Mouse (Mus musculus): ENCODE results near the gene Iba57. TPM values are rescaled to one million over a fixed set of nuclear protein-coding genes. Genes with fewer than 3 reads are reported as not detected.
A peak's percentile ranks its signal among the peaks of the same experiment; 100 is the strongest.

Gene Iba57
- polyA plus RNA-seq, 1 experiment from 2014 or later: 5.5 TPM

GRCm38 (mm10) chr11:59192059-59192386 is 28.5 kb upstream of the Iba57 start, which contains the start of gene Guk1:
Guk1 (minus strand) TSS chr11:59192212.
- Histone ChIP-seq H3K27ac (replicated peaks) (peak within 1 kb of the TSS; percentile 96), H3K27me3 (ENCODE audit: control insufficient read depth, insufficient read depth, low read length) (no peaks in the 10 kb centered on the region), H3K36me3 (ENCODE audit: control insufficient read depth, insufficient read depth, low read length) (no peaks in the 10 kb centered on the region), H3K4me3 (ENCODE audit: low read depth, low read length) (peak within 1 kb of the TSS; percentile 63), H3K4me2 (replicated peaks; ENCODE audit: low read depth) (peak within 1 kb of the TSS; percentile 80), H3K4me1 (replicated peaks; ENCODE audit: control insufficient read depth, insufficient read depth) (peaks cover 2% of the 10 kb centered on the region; the same call in 1 of the 2 replicates), H3K9me3 (ENCODE audit: control insufficient read depth, low read length) (no peaks in the 10 kb centered on the region), H3K9ac (ENCODE audit: low read length) (peak within 1 kb of the TSS; percentile 80)
- DNase-seq (ENCODE audit: low spot score) (no peak), ATAC-seq (ENCODE audit: low FRiP score, low TSS enrichment) (no peak)
- TF ChIP-seq EP300 (optimal IDR thresholded peaks at IDR 0.05): no peak
- no peak for TF ChIP-seq CTCF (IDR thresholded peaks at IDR 0.05; ENCODE audit: low read depth)
- 4% methylated on average over 16 of the region's 16 CpGs for WGBS

- DNase-seq (ENCODE audit: low spot score): peak; percentile 96
- WGBS: under 1% methylated on average over 55 of the region's 59 CpGs
- Histone ChIP-seq H3K4me2 (replicated peaks; ENCODE audit: low read depth) (peak overlapping the region; percentile 80), H3K9me3 (ENCODE audit: control insufficient read depth, low read length) (no peaks in the 10 kb centered on the region), H3K36me3 (ENCODE audit: control insufficient read depth, insufficient read depth, low read length) (peaks cover 3% of the 10 kb centered on the region; the same call in 1 of the 2 replicates), H3K27me3 (ENCODE audit: control insufficient read depth, insufficient read depth, low read length) (no peaks in the 10 kb centered on the region), H3K9ac (ENCODE audit: low read length) (peak overlapping the region; percentile 80), H3K27ac (replicated peaks) (peak overlapping the region; percentile 96), H3K4me3 (ENCODE audit: low read depth, low read length) (peak overlapping the region; percentile 63), H3K4me1 (replicated peaks; ENCODE audit: control insufficient read depth, insufficient read depth) (peaks cover 2% of the 10 kb centered on the region; the same call in 1 of the 2 replicates)
- ATAC-seq (ENCODE audit: low FRiP score, low TSS enrichment): peak; percentile 93
- TF ChIP-seq CTCF (IDR thresholded peaks at IDR 0.05; ENCODE audit: low read depth) (0 out of 2 replicates have a peak, but pooled peaks have one; percentile 2), EP300 (optimal IDR thresholded peaks at IDR 0.05) (no peak)
Measured at GRCm38 (mm10) chr11:59191231-59192058, 27.9 kb upstream of the Iba57 start.

GRCm38 (mm10) chr11:59187706-59188105 is 24.2 kb upstream of the Iba57 start:
- ATAC-seq (ENCODE audit: low FRiP score, low TSS enrichment): peak; percentile 12
- H3K9me3 ChIP-seq (ENCODE audit: control insufficient read depth, low read length): no peaks in the 10 kb centered on the region
- whole genome bisulfite sequencing: 58% methylated on average over 6 of the region's 6 CpGs
- no peak overlapping the region for H3K4me3 ChIP-seq (ENCODE audit: low read depth, low read length)
- H3K4me2 ChIP-seq (replicated peaks; ENCODE audit: low read depth): no peak overlapping the region
- H3K36me3 ChIP-seq (ENCODE audit: control insufficient read depth, insufficient read depth, low read length): peaks cover 13% of the 10 kb centered on the region
- H3K4me1 ChIP-seq (replicated peaks; ENCODE audit: control insufficient read depth, insufficient read depth): peaks cover 9% of the 10 kb centered on the region
- H3K27me3 ChIP-seq (ENCODE audit: control insufficient read depth, insufficient read depth, low read length): no peaks in the 10 kb centered on the region
- peak overlapping the region; percentile 18; the same call in 1 of the 2 replicates for H3K27ac ChIP-seq (replicated peaks)
- TF ChIP-seq EP300 (optimal IDR thresholded peaks at IDR 0.05) (no peak), CTCF (IDR thresholded peaks at IDR 0.05; ENCODE audit: low read depth) (no peak)
- peak; percentile 40 for DNase-seq (ENCODE audit: low spot score)
- H3K9ac ChIP-seq (ENCODE audit: low read length): no peak overlapping the region

GRCm38 (mm10) chr11:59185490-59185889 is 22.0 kb upstream of the Iba57 start:
- Histone ChIP-seq H3K36me3 (ENCODE audit: control insufficient read depth, insufficient read depth, low read length) (peaks cover 13% of the 10 kb centered on the region), H3K4me2 (replicated peaks; ENCODE audit: low read depth) (no peak overlapping the region), H3K27ac (replicated peaks) (no peak overlapping the region), H3K27me3 (ENCODE audit: control insufficient read depth, insufficient read depth, low read length) (no peaks in the 10 kb centered on the region), H3K9me3 (ENCODE audit: control insufficient read depth, low read length) (no peaks in the 10 kb centered on the region), H3K9ac (ENCODE audit: low read length) (no peak overlapping the region), H3K4me1 (replicated peaks; ENCODE audit: control insufficient read depth, insufficient read depth) (peaks cover 9% of the 10 kb centered on the region), H3K4me3 (ENCODE audit: low read depth, low read length) (no peak overlapping the region)
- ATAC-seq (ENCODE audit: low FRiP score, low TSS enrichment) (no peak), DNase-seq (ENCODE audit: low spot score) (no peak)
- WGBS: 79% methylated on average over 5 of the region's 5 CpGs
- no peak for TF ChIP-seq CTCF (IDR thresholded peaks at IDR 0.05; ENCODE audit: low read depth)
- TF ChIP-seq EP300 (optimal IDR thresholded peaks at IDR 0.05): no peak

GRCm38 (mm10) chr11:59183821-59184220 is 20.3 kb upstream of the Iba57 start:
- TF ChIP-seq EP300 (optimal IDR thresholded peaks at IDR 0.05) (no peak), CTCF (IDR thresholded peaks at IDR 0.05; ENCODE audit: low read depth) (peak; percentile 89)
- Histone ChIP-seq H3K27ac (replicated peaks) (peak overlapping the region; percentile 81), H3K36me3 (ENCODE audit: control insufficient read depth, insufficient read depth, low read length) (peaks cover 13% of the 10 kb centered on the region), H3K9ac (ENCODE audit: low read length) (peak overlapping the region; percentile 35; the same call in 1 of the 2 replicates), H3K4me3 (ENCODE audit: low read depth, low read length) (no peak overlapping the region), H3K4me2 (replicated peaks; ENCODE audit: low read depth) (no peak overlapping the region), H3K9me3 (ENCODE audit: control insufficient read depth, low read length) (no peaks in the 10 kb centered on the region), H3K27me3 (ENCODE audit: control insufficient read depth, insufficient read depth, low read length) (no peaks in the 10 kb centered on the region), H3K4me1 (replicated peaks; ENCODE audit: control insufficient read depth, insufficient read depth) (peaks cover 7% of the 10 kb centered on the region)
- ATAC-seq (ENCODE audit: low FRiP score, low TSS enrichment) (peak; percentile 69), DNase-seq (ENCODE audit: low spot score) (peak; percentile 80)
- 20% methylated on average over 3 of the region's 3 CpGs for WGBS

GRCm38 (mm10) chr11:59182864-59183331 is 19.4 kb upstream of the Iba57 start, which contains the start of gene Gjc2:
Gjc2 (minus strand) TSS chr11:59183213.
- Histone ChIP-seq H3K4me1 (replicated peaks; ENCODE audit: control insufficient read depth, insufficient read depth) (peaks cover 7% of the 10 kb centered on the region), H3K36me3 (ENCODE audit: control insufficient read depth, insufficient read depth, low read length) (peaks cover 13% of the 10 kb centered on the region), H3K27ac (replicated peaks) (peak within 1 kb of the TSS; percentile 81), H3K9ac (ENCODE audit: low read length) (peak within 1 kb of the TSS; percentile 41), H3K4me2 (replicated peaks; ENCODE audit: low read depth) (peak within 1 kb of the TSS; percentile 29), H3K9me3 (ENCODE audit: control insufficient read depth, low read length) (no peaks in the 10 kb centered on the region), H3K4me3 (ENCODE audit: low read depth, low read length) (peak within 1 kb of the TSS; percentile 19), H3K27me3 (ENCODE audit: control insufficient read depth, insufficient read depth, low read length) (peaks cover 4% of the 10 kb centered on the region)
- ATAC-seq (ENCODE audit: low FRiP score, low TSS enrichment) (peak; percentile 16; the same call in 1 of the 2 replicates), DNase-seq (ENCODE audit: low spot score) (no peak)
- TF ChIP-seq CTCF (IDR thresholded peaks at IDR 0.05; ENCODE audit: low read depth): peak; percentile 25; the same call in 1 of the 2 replicates
- no peak for TF ChIP-seq EP300 (optimal IDR thresholded peaks at IDR 0.05)
- WGBS: 37% methylated on average over 3 of the region's 3 CpGs

Data from stomach, postnatal 0 days (tissue).